Mouse (Mus musculus): ENCODE measurements at regions not wholly inside any gene's neighbourhood (a gene's known extent, or its start where the extent isn't known, plus 50 kb on each side); places are given as distances from the start of the nearest gene placed in this dataset.
A peak's percentile ranks its signal among the peaks of the same experiment; 100 is the strongest.

GRCm38 (mm10) chr9:67610696-67611095, 51.2 kb upstream of the Tln2 start:
- no peak for DNase-seq (ENCODE audit: low spot score)

- no peak for DNase-seq (ENCODE audit: low spot score)
Measured at GRCm38 (mm10) chr9:67611676-67612075, 52.2 kb upstream of the Tln2 start.

GRCm38 (mm10) chr9:67612101-67612500, 52.6 kb upstream of the Tln2 start:
- no peak for DNase-seq (ENCODE audit: low spot score)

- no peak for DNase-seq (ENCODE audit: low spot score)
Measured at GRCm38 (mm10) chr9:67614068-67614727, 54.7 kb upstream of the Tln2 start.

- no peak for DNase-seq (ENCODE audit: low spot score)
Measured at GRCm38 (mm10) chr9:67616207-67616606, 56.7 kb upstream of the Tln2 start.

- no peak for DNase-seq (ENCODE audit: low spot score)
Measured at GRCm38 (mm10) chr9:67617341-67618217, 58.1 kb upstream of the Tln2 start.

- DNase-seq (ENCODE audit: low spot score): no peak
Measured at GRCm38 (mm10) chr9:67620945-67621344, 61.4 kb upstream of the Tln2 start.

GRCm38 (mm10) chr9:67627196-67627595, 67.7 kb upstream of the Tln2 start:
- no peak for DNase-seq (ENCODE audit: low spot score)

- no peak for DNase-seq (ENCODE audit: low spot score)
Measured at GRCm38 (mm10) chr9:67629624-67630023, 70.1 kb upstream of the Tln2 start.

GRCm38 (mm10) chr9:67630173-67630572, 70.7 kb upstream of the Tln2 start:
- no peak for DNase-seq (ENCODE audit: low spot score)

- DNase-seq (ENCODE audit: low spot score): no peak
Measured at GRCm38 (mm10) chr9:67631741-67632243, 72.3 kb upstream of the Tln2 start.

- DNase-seq (ENCODE audit: low spot score): no peak
Measured at GRCm38 (mm10) chr9:67632521-67633025, 73.1 kb upstream of the Tln2 start.

GRCm38 (mm10) chr9:67633026-67633741, 73.7 kb upstream of the Tln2 start:
- peak; percentile 36 for DNase-seq (ENCODE audit: low spot score)

- peak; percentile 52 for DNase-seq (ENCODE audit: low spot score)
Measured at GRCm38 (mm10) chr9:67633761-67634441, 74.4 kb upstream of the Tln2 start.

GRCm38 (mm10) chr9:67646820-67647219, 87.3 kb upstream of the Tln2 start:
- no peak for DNase-seq (ENCODE audit: low spot score)

- no peak for DNase-seq (ENCODE audit: low spot score)
Measured at GRCm38 (mm10) chr9:67664773-67665172, 94.5 kb upstream of the C2cd4b start.

- DNase-seq (ENCODE audit: low spot score): no peak
Measured at GRCm38 (mm10) chr9:67670261-67671020, 88.8 kb upstream of the C2cd4b start.

- no peak for DNase-seq (ENCODE audit: low spot score)
Measured at GRCm38 (mm10) chr9:67676906-67677305, 82.3 kb upstream of the C2cd4b start.

- DNase-seq (ENCODE audit: low spot score): peak; percentile 32
Measured at GRCm38 (mm10) chr9:67683367-67683766, 75.9 kb upstream of the C2cd4b start.

GRCm38 (mm10) chr9:67692396-67692795, 66.8 kb upstream of the C2cd4b start:
- DNase-seq (ENCODE audit: low spot score): no peak

GRCm38 (mm10) chr9:67693716-67694115, 65.5 kb upstream of the C2cd4b start:
- DNase-seq (ENCODE audit: low spot score): no peak

All from ovary, postnatal 10 days (tissue).